Comparison of ENCODE assay signal across 7 mouse cellular contexts in genomic region chr11:63914388-63914787, GRCm38 (mm10). TPM values are rescaled to one million over a fixed set of nuclear protein-coding genes. Genes with fewer than 3 reads are reported as not detected.
DNase-seq lines count a peak whose midpoint lies in the region; ATAC-seq and TF ChIP-seq lines count a peak whose summit lies in the region.

No protein-coding gene starts in this region.

- H3K27me3 ChIP-seq in intestine, embryonic 15.5 days (replicated peaks) = peaks cover 11% of the 10 kb centered on the region
- peaks cover 13% of the 10 kb centered on the region for H3K27me3 ChIP-seq in limb, embryonic 14.5 days (ENCODE audit: control insufficient read depth, insufficient read depth, low read length)
- peaks cover 54% of the 10 kb centered on the region for H3K27me3 ChIP-seq in midbrain, embryonic 13.5 days

- peaks cover 17% of the 10 kb centered on the region for H3K4me1 ChIP-seq in intestine, embryonic 15.5 days (replicated peaks)
- H3K4me1 ChIP-seq in limb, embryonic 14.5 days (ENCODE audit: control insufficient read depth, insufficient read depth, low read length) = peaks cover 30% of the 10 kb centered on the region
- H3K4me1 ChIP-seq in midbrain, embryonic 13.5 days (replicated peaks) = peaks cover 65% of the 10 kb centered on the region

- no peak overlapping the region for H3K9ac ChIP-seq in intestine, embryonic 15.5 days
- no peak overlapping the region for H3K9ac ChIP-seq in limb, embryonic 14.5 days (ENCODE audit: low read depth, low read length, severe bottlenecking)
- no peak overlapping the region for H3K9ac ChIP-seq in midbrain, embryonic 13.5 days (replicated peaks)

- DNase-seq in adrenal gland, postnatal 36 days = peak; percentile 88
- peak; percentile 66 for DNase-seq in embryo, embryonic 9.5 days (ENCODE audit: extremely low spot score)
- peak; percentile 80 for DNase-seq in limb, embryonic 14.5 days (ENCODE audit: low spot score)
- peak; percentile 39 to 45 for DNase-seq in spleen, postnatal 14 days (ENCODE audit: low spot score in 2 of 2)

- WGBS in intestine, embryonic 15.5 days = 1% methylated on average over 20 of the region's 20 CpGs
- 2% methylated on average over 20 of the region's 20 CpGs for WGBS in limb, embryonic 14.5 days
- WGBS in midbrain, embryonic 13.5 days = 3% methylated on average over 20 of the region's 20 CpGs

- H3K36me3 ChIP-seq in intestine, embryonic 15.5 days = no peaks in the 10 kb centered on the region
- H3K36me3 ChIP-seq in limb, embryonic 14.5 days (ENCODE audit: control insufficient read depth, insufficient read depth, low read length) = no peaks in the 10 kb centered on the region
- H3K36me3 ChIP-seq in midbrain, embryonic 13.5 days = no peaks in the 10 kb centered on the region

- H3K9me3 ChIP-seq in intestine, embryonic 15.5 days = no peaks in the 10 kb centered on the region
- no peaks in the 10 kb centered on the region for H3K9me3 ChIP-seq in limb, embryonic 14.5 days (ENCODE audit: control insufficient read depth, low read length)
- H3K9me3 ChIP-seq in midbrain, embryonic 13.5 days = no peaks in the 10 kb centered on the region

- H3K4me2 ChIP-seq in intestine, embryonic 15.5 days (replicated peaks) = peak overlapping the region; percentile 76
- peak overlapping the region; percentile 68 for H3K4me2 ChIP-seq in limb, embryonic 14.5 days (replicated peaks; ENCODE audit: low read depth, low read length, severe bottlenecking)
- peak overlapping the region; percentile 75 for H3K4me2 ChIP-seq in midbrain, embryonic 13.5 days (replicated peaks)

- ATAC-seq in granulocyte monocyte progenitor cell, adult 5-6 weeks (replicated peaks; ENCODE audit: poor library complexity, severe bottlenecking) = peak; percentile 93
- ATAC-seq in intestine, embryonic 15.5 days = peak; percentile 93
- peak; percentile 88 for ATAC-seq in limb, embryonic 14.5 days (ENCODE audit: low FRiP score, low read depth)
- peak; percentile 94 for ATAC-seq in midbrain, embryonic 13.5 days

- no peak overlapping the region for H3K27ac ChIP-seq in intestine, embryonic 15.5 days
- H3K27ac ChIP-seq in limb, embryonic 14.5 days (replicated peaks; ENCODE audit: low read depth, low read length) = no peak overlapping the region
- H3K27ac ChIP-seq in midbrain, embryonic 13.5 days = no peak overlapping the region

- TF ChIP-seq POLR2A in limb, embryonic 14.5 days (IDR thresholded peaks at IDR 0.05; ENCODE audit: borderline replicate concordance, extremely low read depth, insufficient read depth, insufficient read length) = no peak

- H3K4me3 ChIP-seq in intestine, embryonic 15.5 days (replicated peaks) = peak overlapping the region; percentile 27
- peak overlapping the region; percentile 33 for H3K4me3 ChIP-seq in limb, embryonic 14.5 days (replicated peaks; ENCODE audit: low read length)
- H3K4me3 ChIP-seq in midbrain, embryonic 13.5 days (replicated peaks) = peak overlapping the region; percentile 35

RNA-seq across cellular contexts. Expression of gene Hs3st3b1, which starts 7.7 kb away (rescaled TPM):
- total RNA-seq in adrenal gland, postnatal 36 days (2021) = 1 to 10 TPM; 2.0 to 2.3 TPM
- 0.52 TPM in 1 of 2 replicates, not detected in the other for total RNA-seq in granulocyte monocyte progenitor cell, adult 5-6 weeks (2014; fragmentation: Nextera tagmentation)
- 0.36 and 0.52 TPM in 2 replicates for total RNA-seq in granulocyte monocyte progenitor cell, adult 5-6 weeks (2017)
- 4.6 and 5.7 TPM in 2 replicates for polyA plus RNA-seq in intestine, embryonic 15.5 days (2015; fragmentation: Nextera tagmentation; extraction: Ambion mirVana)
- 18.6 and 24.8 TPM in 2 replicates for polyA plus RNA-seq in limb, embryonic 14.5 days (2012; rRNA removed)
- polyA plus RNA-seq in limb, embryonic 14.5 days (2014; fragmentation: Nextera tagmentation; extraction: Ambion mirVana) = 19.6 and 25.3 TPM in 2 replicates
- polyA plus RNA-seq in midbrain, embryonic 13.5 days (2015; fragmentation: Nextera tagmentation; extraction: Ambion mirVana) = 13.0 and 15.9 TPM in 2 replicates
